Mouse (Mus musculus) lung, postnatal 0 days (tissue): Measurements from ENCODE around the gene Borcs8. TPM values are rescaled to one million over a fixed set of nuclear protein-coding genes. Genes with fewer than 3 reads are reported as not detected.

Experiments
- ATAC-seq: fragments of 200-750 bp; cut with Nextera tagmentation; 2 replicates; pipeline ENCODE4 v1.8.0; 2017; ENCODE audit warnings: moderate library complexity
- DNase-seq: peaks from one replicate; pipeline ENCODE4 v3.0.0-alpha.2; 2016; ENCODE audit warnings: low spot score
- H3K27ac ChIP-seq: fragments of 300-500 bp; sonication (generic); 2 replicates; pipeline ENCODE4 v1.5.1; 2014; ENCODE audit warnings: antibody characterized with exemption, mild to moderate bottlenecking, low read length, mixed read lengths
- H3K27me3 ChIP-seq: fragments of 300-500 bp; sonication (generic); replicated peaks from 2 replicates; pipeline ENCODE4 v1.6.1; 2014; ENCODE audit warnings: low read length, mixed read lengths; ENCODE audit not compliant: insufficient read depth
- H3K36me3 ChIP-seq: fragments of 300-500 bp; sonication (generic); 2 replicates; pipeline ENCODE4 v1.6.1; 2014; ENCODE audit warnings: low read length, mixed read lengths; ENCODE audit not compliant: insufficient read depth
- H3K4me1 ChIP-seq: fragments of 300-500 bp; sonication (generic); 2 replicates; pipeline ENCODE4 v1.6.1; 2014; ENCODE audit warnings: antibody characterized with exemption, low read depth, low read length, mixed read lengths; ENCODE audit not compliant: insufficient read depth
- H3K4me2 ChIP-seq: fragments of 300-500 bp; sonication (generic); replicated peaks from 2 replicates; pipeline ENCODE4 v1.6.1; 2014; ENCODE audit warnings: low read depth, mild to moderate bottlenecking, low read length, moderate library complexity, mixed read lengths
- H3K4me3 ChIP-seq: fragments of 300-500 bp; sonication (generic); 2 replicates; pipeline ENCODE4 v1.5.1; 2014; ENCODE audit warnings: low read depth, low read length
- H3K9ac ChIP-seq: fragments of 300-500 bp; sonication (generic); replicated peaks from 2 replicates; pipeline ENCODE4 v1.6.1; 2014; ENCODE audit warnings: low read depth, mild to moderate bottlenecking
- H3K9me3 ChIP-seq: fragments of 300-500 bp; sonication (generic); 2 replicates; pipeline ENCODE4 v1.6.1; 2016; ENCODE audit warnings: low read length, mixed read lengths
- CTCF ChIP-seq: IDR thresholded peaks from 2 replicates; pipeline ENCODE4 v1.5.1; 2016; ENCODE audit warnings: antibody characterized with exemption, mild to moderate bottlenecking
- EP300 ChIP-seq: IDR thresholded peaks from 2 replicates; pipeline ENCODE4 v1.6.1; 2016; ENCODE audit warnings: antibody characterized with exemption, mild to moderate bottlenecking, control low read depth
- WGBS: fragments of 180-500 bp; shearing (Covaris S2); extraction: QIAGEN DNeasy Blood & Tissue Kit; methylation state at CpG from one replicate; pipeline ENCODE4 v1.1.7; 2014; 5-methylcytosine and 5-hydroxymethylcytosine counted together
- polyA plus RNA-seq: library from polyadenylated mRNA; unstranded; fragments of >200 nt; fragmentation: Nextera tagmentation; extraction: Ambion mirVana; gene quantifications from 2 replicates; pipeline ENCODE4 v1.2.1, GENCODE M21; 2015

The Borcs8 gene
- 33.4 and 34.2 TPM in 2 replicates for polyA plus RNA-seq

- TF ChIP-seq CTCF (no peak), EP300 (no peak)
- Histone ChIP-seq H3K27ac (peak within 1 kb of the TSS; percentile 89), H3K9me3 (no peaks in the 10 kb centered on the region), H3K4me3 (peak within 1 kb of the TSS; percentile 67), H3K27me3 (no peaks in the 10 kb centered on the region), H3K4me2 (peak within 1 kb of the TSS; percentile 64), H3K9ac (peak within 1 kb of the TSS; percentile 65), H3K4me1 (peaks cover 14% of the 10 kb centered on the region; the same call in 1 of the 2 replicates), H3K36me3 (peaks cover 4% of the 10 kb centered on the region; the same call in 1 of the 2 replicates)
- DNase-seq (peak; percentile 100), ATAC-seq (peak; percentile 99)
- under 1% methylated on average over 46 of the region's 46 CpGs for WGBS
Measured at GRCm38 (mm10) chr8:70139026-70139857, at the start of gene Borcs8, which contains the start of the genes Rfxank and Mef2b. Borcs8 (plus strand) TSS chr8:70139499. Rfxank (minus strand) TSS chr8:70139154. Mef2b (plus strand) TSS chr8:70139711.

GRCm38 (mm10) chr8:70092786-70093185, 46.5 kb upstream of the Borcs8 start:
- WGBS = 51% methylated on average over 8 of the region's 8 CpGs

GRCm38 (mm10) chr8:70099276-70099675, 40.0 kb upstream of the Borcs8 start:
- TF ChIP-seq EP300 = no peak
- TF ChIP-seq CTCF = no peak
- ATAC-seq = no peak

More at GRCm38 (mm10) chr8:70092786-70093185, 46.5 kb upstream of the Borcs8 start:
- DNase-seq = no peak
- Histone ChIP-seq H3K9ac (no peak overlapping the region), H3K27ac (no peak overlapping the region), H3K9me3 (no peaks in the 10 kb centered on the region), H3K4me3 (no peak overlapping the region), H3K4me2 (no peak overlapping the region), H3K36me3 (no peaks in the 10 kb centered on the region), H3K27me3 (peaks cover 17% of the 10 kb centered on the region), H3K4me1 (no peaks in the 10 kb centered on the region)
- no peak for ATAC-seq
- TF ChIP-seq EP300 = no peak
- no peak for TF ChIP-seq CTCF

GRCm38 (mm10) chr8:70100241-70100640, 39.1 kb upstream of the Borcs8 start:
- no peaks in the 10 kb centered on the region for H3K27me3 ChIP-seq
- no peak for TF ChIP-seq CTCF
- no peak for TF ChIP-seq EP300
- no peaks in the 10 kb centered on the region for H3K4me1 ChIP-seq
- DNase-seq (no peak), ATAC-seq (no peak)
- no peak overlapping the region for H3K27ac ChIP-seq
- 76% methylated on average over 8 of the region's 8 CpGs for WGBS
- no peak overlapping the region for H3K4me3 ChIP-seq
- H3K9ac ChIP-seq = no peak overlapping the region
- H3K9me3 ChIP-seq = no peaks in the 10 kb centered on the region
- no peak overlapping the region for H3K4me2 ChIP-seq
- H3K36me3 ChIP-seq = no peaks in the 10 kb centered on the region

More at GRCm38 (mm10) chr8:70099276-70099675, 40.0 kb upstream of the Borcs8 start:
- no peak overlapping the region for H3K9ac ChIP-seq
- no peak overlapping the region for H3K4me2 ChIP-seq
- H3K4me3 ChIP-seq = no peak overlapping the region
- H3K4me1 ChIP-seq = no peaks in the 10 kb centered on the region
- no peaks in the 10 kb centered on the region for H3K9me3 ChIP-seq
- 62% methylated on average over 8 of the region's 8 CpGs for WGBS
- DNase-seq = no peak
- no peaks in the 10 kb centered on the region for H3K36me3 ChIP-seq
- no peak overlapping the region for H3K27ac ChIP-seq
- no peaks in the 10 kb centered on the region for H3K27me3 ChIP-seq

GRCm38 (mm10) chr8:70104506-70104905, 34.8 kb upstream of the Borcs8 start:
- H3K4me3 ChIP-seq = no peak overlapping the region
- no peak overlapping the region for H3K27ac ChIP-seq
- 16% methylated on average over 6 of the region's 6 CpGs for WGBS
- DNase-seq (peak; percentile 36), ATAC-seq (peak; percentile 61)
- H3K4me1 ChIP-seq = no peaks in the 10 kb centered on the region
- no peak overlapping the region for H3K4me2 ChIP-seq
- no peak for TF ChIP-seq EP300
- TF ChIP-seq CTCF = peak; percentile 73
- H3K27me3 ChIP-seq = no peaks in the 10 kb centered on the region
- H3K9ac ChIP-seq = no peak overlapping the region
- no peaks in the 10 kb centered on the region for H3K9me3 ChIP-seq
- no peaks in the 10 kb centered on the region for H3K36me3 ChIP-seq

- H3K36me3 ChIP-seq = no peaks in the 10 kb centered on the region
- ATAC-seq (no peak), DNase-seq (no peak)
- 62% methylated on average over 7 of the region's 7 CpGs for WGBS
- no peak overlapping the region for H3K4me3 ChIP-seq
- H3K9ac ChIP-seq = no peak overlapping the region
- H3K27ac ChIP-seq = no peak overlapping the region
- H3K4me2 ChIP-seq = no peak overlapping the region
- TF ChIP-seq EP300 = no peak
- no peak for TF ChIP-seq CTCF
- no peaks in the 10 kb centered on the region for H3K9me3 ChIP-seq
- no peaks in the 10 kb centered on the region for H3K27me3 ChIP-seq
- no peaks in the 10 kb centered on the region for H3K4me1 ChIP-seq
Measured at GRCm38 (mm10) chr8:70104922-70105321, 34.4 kb upstream of the Borcs8 start.
